Mouse (Mus musculus): Measurements from ENCODE around the gene Mocs2. TPM values are rescaled to one million over a fixed set of nuclear protein-coding genes. Genes with fewer than 3 reads are reported as not detected.
A peak's percentile ranks its signal among the peaks of the same experiment; 100 is the strongest.

Gene Mocs2
- polyA plus RNA-seq, 1 experiment from 2014 or later = 105 TPM

DNA sequence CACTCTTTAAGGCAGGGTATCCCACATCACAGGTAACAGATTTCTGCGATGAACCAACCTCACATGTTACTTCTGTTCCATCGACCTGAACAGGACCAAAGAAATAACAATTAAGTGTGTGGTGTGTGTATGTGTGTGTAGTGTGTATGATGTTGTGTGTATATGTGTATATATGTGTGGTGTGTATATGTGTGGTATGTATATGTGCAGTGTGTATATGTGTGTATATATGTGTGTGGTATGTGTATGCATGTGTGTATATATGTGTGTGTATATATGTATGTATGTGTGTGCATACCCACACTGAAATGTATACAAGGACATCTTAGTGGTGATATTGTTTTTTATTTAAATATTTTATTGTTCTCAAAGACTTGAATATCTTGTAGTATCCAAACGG lies 36.4 kb downstream of the Mocs2 start:
- TF ChIP-seq EP300 (optimal IDR thresholded peaks at IDR 0.05) (no peak), CTCF (IDR thresholded peaks at IDR 0.05; ENCODE audit: low read depth) (no peak)
- WGBS = 93% methylated on average over 3 of the region's 3 CpGs
- Histone ChIP-seq H3K4me1 (replicated peaks; ENCODE audit: control insufficient read depth, insufficient read depth) (no peaks in the 10 kb centered on the region), H3K27ac (replicated peaks) (no peak overlapping the region), H3K4me3 (ENCODE audit: low read depth, low read length) (no peak overlapping the region), H3K27me3 (ENCODE audit: control insufficient read depth, insufficient read depth, low read length) (no peaks in the 10 kb centered on the region), H3K36me3 (ENCODE audit: control insufficient read depth, insufficient read depth, low read length) (no peaks in the 10 kb centered on the region), H3K9me3 (ENCODE audit: control insufficient read depth, low read length) (no peaks in the 10 kb centered on the region), H3K4me2 (replicated peaks; ENCODE audit: low read depth) (no peak overlapping the region), H3K9ac (ENCODE audit: low read length) (no peak overlapping the region)
- ATAC-seq (ENCODE audit: low FRiP score, low TSS enrichment) (no peak), DNase-seq (ENCODE audit: low spot score) (no peak)

DNA sequence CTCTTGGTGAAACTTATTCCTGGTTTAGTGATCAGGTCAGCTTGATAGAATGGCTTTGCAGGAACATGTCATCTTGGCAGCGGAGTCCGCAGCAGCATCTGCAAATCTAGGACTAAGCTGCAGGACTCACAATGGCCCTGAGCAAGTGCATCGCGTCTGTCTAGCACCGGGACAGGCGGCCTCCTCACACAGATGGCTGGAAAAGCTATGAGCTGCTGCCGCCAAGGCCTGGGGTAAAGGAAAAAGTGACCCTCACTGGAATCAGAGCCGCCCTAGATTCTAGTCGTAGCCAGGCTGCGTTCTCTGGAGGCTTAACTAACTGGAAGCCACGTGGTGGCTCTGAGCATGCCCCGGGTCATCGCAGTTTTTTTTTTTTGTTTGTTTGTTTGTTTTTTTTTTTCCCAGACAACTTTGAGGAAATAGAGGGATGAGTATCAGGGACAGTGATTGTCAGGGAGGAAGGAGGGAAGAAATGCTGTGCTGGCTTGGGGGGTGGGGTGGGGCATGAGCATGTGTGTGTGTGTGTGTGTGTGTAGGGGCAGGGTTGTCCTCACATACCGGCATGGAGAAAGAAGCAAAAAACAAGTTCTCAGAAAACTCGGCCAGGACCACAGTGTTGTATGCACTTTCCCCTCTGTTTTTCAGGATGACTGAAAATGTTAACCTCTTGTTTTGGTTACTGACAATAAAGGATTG lies 37.7 kb downstream of the Mocs2 start:
- TF ChIP-seq CTCF (IDR thresholded peaks at IDR 0.05; ENCODE audit: low read depth) (no peak), EP300 (optimal IDR thresholded peaks at IDR 0.05) (no peak)
- H3K9me3 ChIP-seq (ENCODE audit: control insufficient read depth, low read length) = no peaks in the 10 kb centered on the region
- no peaks in the 10 kb centered on the region for H3K27me3 ChIP-seq (ENCODE audit: control insufficient read depth, insufficient read depth, low read length)
- H3K4me1 ChIP-seq (replicated peaks; ENCODE audit: control insufficient read depth, insufficient read depth) = no peaks in the 10 kb centered on the region
- no peak overlapping the region for H3K4me3 ChIP-seq (ENCODE audit: low read depth, low read length)
- DNase-seq (ENCODE audit: low spot score) = no peak
- no peak for ATAC-seq (ENCODE audit: low FRiP score, low TSS enrichment)
- H3K36me3 ChIP-seq (ENCODE audit: control insufficient read depth, insufficient read depth, low read length) = no peaks in the 10 kb centered on the region
- WGBS = 32% methylated on average over 15 of the region's 15 CpGs
- no peak overlapping the region for H3K9ac ChIP-seq (ENCODE audit: low read length)
- H3K4me2 ChIP-seq (replicated peaks; ENCODE audit: low read depth) = no peak overlapping the region
- H3K27ac ChIP-seq (replicated peaks) = 0 out of 2 replicates have a peak overlapping the region, but pooled peaks have one; percentile 13

DNA sequence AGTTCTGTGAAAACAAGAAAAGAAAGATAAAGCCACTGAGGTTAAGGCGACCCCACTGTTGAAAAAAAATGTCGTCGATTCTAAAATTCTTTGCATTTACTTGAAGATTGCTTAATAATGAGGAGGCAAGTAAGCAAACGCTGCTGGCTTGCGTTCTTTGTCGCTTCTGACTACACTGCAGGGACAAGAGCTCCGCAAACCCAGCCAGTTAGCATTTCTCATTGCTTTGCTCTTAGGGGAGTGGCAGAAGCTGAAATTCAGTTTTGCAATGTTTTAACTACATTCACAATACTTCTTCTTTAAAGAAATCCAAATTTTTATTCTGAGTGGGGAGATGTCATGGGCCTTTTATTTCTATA lies 38.2 kb downstream of the Mocs2 start:
- no peak for TF ChIP-seq CTCF (IDR thresholded peaks at IDR 0.05; ENCODE audit: low read depth)
- TF ChIP-seq EP300 (optimal IDR thresholded peaks at IDR 0.05) = no peak
- Histone ChIP-seq H3K4me1 (replicated peaks; ENCODE audit: control insufficient read depth, insufficient read depth) (no peaks in the 10 kb centered on the region), H3K27ac (replicated peaks) (no peak overlapping the region), H3K36me3 (ENCODE audit: control insufficient read depth, insufficient read depth, low read length) (no peaks in the 10 kb centered on the region), H3K4me3 (ENCODE audit: low read depth, low read length) (no peak overlapping the region), H3K4me2 (replicated peaks; ENCODE audit: low read depth) (no peak overlapping the region), H3K9ac (ENCODE audit: low read length) (no peak overlapping the region), H3K27me3 (ENCODE audit: control insufficient read depth, insufficient read depth, low read length) (no peaks in the 10 kb centered on the region), H3K9me3 (ENCODE audit: control insufficient read depth, low read length) (no peaks in the 10 kb centered on the region)
- ATAC-seq (ENCODE audit: low FRiP score, low TSS enrichment) (no peak), DNase-seq (ENCODE audit: low spot score) (no peak)
- WGBS = 28% methylated on average over 7 of the region's 7 CpGs

DNA sequence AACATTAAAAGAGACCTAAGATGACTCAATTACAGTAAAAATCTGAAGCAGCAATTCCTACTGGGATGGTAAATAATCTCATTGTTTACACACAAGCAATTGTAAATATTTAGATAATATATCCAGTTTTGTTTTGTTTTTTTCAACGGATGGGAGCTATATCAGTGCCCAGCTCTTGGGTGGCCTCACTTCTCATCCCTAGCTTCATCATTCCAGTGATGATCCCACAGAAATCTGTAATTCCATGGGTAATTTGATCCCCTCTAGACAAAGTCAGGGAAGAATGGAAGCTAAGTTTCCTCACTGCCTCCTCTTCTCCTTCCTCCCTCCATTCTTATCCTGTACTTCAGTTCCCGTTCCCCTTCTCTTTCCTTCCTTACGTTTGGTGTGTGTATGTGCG lies 39.5 kb downstream of the Mocs2 start:
- Histone ChIP-seq H3K36me3 (ENCODE audit: control insufficient read depth, insufficient read depth, low read length) (no peaks in the 10 kb centered on the region), H3K4me3 (ENCODE audit: low read depth, low read length) (no peak overlapping the region), H3K27me3 (ENCODE audit: control insufficient read depth, insufficient read depth, low read length) (no peaks in the 10 kb centered on the region), H3K27ac (replicated peaks) (no peak overlapping the region), H3K4me2 (replicated peaks; ENCODE audit: low read depth) (no peak overlapping the region), H3K9ac (ENCODE audit: low read length) (no peak overlapping the region), H3K9me3 (ENCODE audit: control insufficient read depth, low read length) (no peaks in the 10 kb centered on the region), H3K4me1 (replicated peaks; ENCODE audit: control insufficient read depth, insufficient read depth) (no peaks in the 10 kb centered on the region)
- DNase-seq (ENCODE audit: low spot score) (no peak), ATAC-seq (ENCODE audit: low FRiP score, low TSS enrichment) (no peak)
- TF ChIP-seq EP300 (optimal IDR thresholded peaks at IDR 0.05) = no peak
- TF ChIP-seq CTCF (IDR thresholded peaks at IDR 0.05; ENCODE audit: low read depth) = no peak
- WGBS = 72% methylated on average over 4 of the region's 4 CpGs

- H3K4me1 ChIP-seq (replicated peaks; ENCODE audit: control insufficient read depth, insufficient read depth) = no peaks in the 10 kb centered on the region
- ATAC-seq (ENCODE audit: low FRiP score, low TSS enrichment) (no peak), DNase-seq (ENCODE audit: low spot score) (no peak)
- no peak for TF ChIP-seq EP300 (optimal IDR thresholded peaks at IDR 0.05)
- TF ChIP-seq CTCF (IDR thresholded peaks at IDR 0.05; ENCODE audit: low read depth) = no peak
- H3K9ac ChIP-seq (ENCODE audit: low read length) = no peak overlapping the region
- no peaks in the 10 kb centered on the region; the same call in 1 of the 2 replicates for H3K36me3 ChIP-seq (ENCODE audit: control insufficient read depth, insufficient read depth, low read length)
- no peak overlapping the region for H3K27ac ChIP-seq (replicated peaks)
- no peak overlapping the region for H3K4me2 ChIP-seq (replicated peaks; ENCODE audit: low read depth)
- H3K4me3 ChIP-seq (ENCODE audit: low read depth, low read length) = no peak overlapping the region
- H3K27me3 ChIP-seq (ENCODE audit: control insufficient read depth, insufficient read depth, low read length) = no peaks in the 10 kb centered on the region
- H3K9me3 ChIP-seq (ENCODE audit: control insufficient read depth, low read length) = no peaks in the 10 kb centered on the region
- WGBS = 87% methylated on average over 6 of the region's 6 CpGs
These were observed 56.7 kb downstream of the Mocs2 start for GRCm38 (mm10) chr13:114874738-114875137.

GRCm38 (mm10) chr13:114876005-114876520 lies 58.0 kb downstream of the Mocs2 start:
- H3K4me2 ChIP-seq (replicated peaks; ENCODE audit: low read depth) = no peak overlapping the region
- TF ChIP-seq CTCF (IDR thresholded peaks at IDR 0.05; ENCODE audit: low read depth) (no peak), EP300 (optimal IDR thresholded peaks at IDR 0.05) (no peak)
- no peaks in the 10 kb centered on the region; the same call in 1 of the 2 replicates for H3K36me3 ChIP-seq (ENCODE audit: control insufficient read depth, insufficient read depth, low read length)
- H3K9me3 ChIP-seq (ENCODE audit: control insufficient read depth, low read length) = no peaks in the 10 kb centered on the region
- ATAC-seq (ENCODE audit: low FRiP score, low TSS enrichment) (no peak), DNase-seq (ENCODE audit: low spot score) (no peak)
- no peak overlapping the region for H3K27ac ChIP-seq (replicated peaks)
- H3K9ac ChIP-seq (ENCODE audit: low read length) = no peak overlapping the region
- H3K27me3 ChIP-seq (ENCODE audit: control insufficient read depth, insufficient read depth, low read length) = no peaks in the 10 kb centered on the region
- no peaks in the 10 kb centered on the region for H3K4me1 ChIP-seq (replicated peaks; ENCODE audit: control insufficient read depth, insufficient read depth)
- no peak overlapping the region for H3K4me3 ChIP-seq (ENCODE audit: low read depth, low read length)
- WGBS = 77% methylated on average over 2 of the region's 2 CpGs
